Mouse (Mus musculus) brown adipose tissue, adult 24 weeks (tissue): ENCODE measurements around the gene Atp4a. TPM values are rescaled to one million over a fixed set of nuclear protein-coding genes. Genes with fewer than 3 reads are reported as not detected.
"Not testable (repeated sequence)": the region's sequence is repeated elsewhere in the genome, so short reads cannot be mapped to it uniquely, and the experiment has no call there.

Source experiments
- H3K27ac ChIP-seq: fragments of 200-500 bp; replicated peaks from 2 replicates; pipeline ENCODE4 v1.5.1; 2012; ENCODE audit warnings: low read depth, mild to moderate bottlenecking, low read length
- H3K4me1 ChIP-seq: fragments of 200-500 bp; 2 replicates; pipeline ENCODE4 v1.6.1; 2012; ENCODE audit warnings: low read length, mixed read lengths; ENCODE audit not compliant: control insufficient read depth, insufficient read depth, insufficient read length
- H3K4me3 ChIP-seq: fragments of 200-500 bp; 2 replicates; pipeline ENCODE4 v1.5.1; 2012; ENCODE audit warnings: low read depth, mild to moderate bottlenecking, low read length, moderate library complexity; ENCODE audit not compliant: insufficient read depth
- polyA plus RNA-seq: library from polyadenylated mRNA; stranded (reverse); fragments of >200 nt; gene quantifications from 2 replicates; pipeline ENCODE4 v1.2.4, GENCODE M21; 2012; ENCODE audit not compliant: missing spikeins, insufficient read depth, insufficient read length

Gene Atp4a
- polyA plus RNA-seq, 1 experiment = not detected

DNA sequence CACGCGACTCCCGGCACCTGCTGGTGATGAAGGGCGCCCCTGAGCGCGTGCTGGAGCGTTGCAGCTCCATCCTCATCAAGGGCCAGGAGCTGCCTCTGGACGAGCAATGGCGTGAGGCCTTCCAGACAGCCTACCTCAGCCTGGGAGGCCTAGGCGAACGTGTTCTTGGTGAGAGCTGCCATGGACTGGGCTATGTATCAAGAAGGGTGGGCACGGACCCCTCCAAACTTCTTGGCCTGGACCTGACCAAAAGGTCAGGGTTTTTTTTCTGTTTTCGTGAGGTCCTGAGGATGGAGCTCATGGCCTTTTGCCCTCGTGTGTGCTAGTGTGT, 5.7 kb downstream of the Atp4a start:
- peak overlapping the region; percentile 13; the same call in 1 of the 2 replicates for H3K4me3 ChIP-seq
- H3K4me1 ChIP-seq = no peaks in the 10 kb centered on the region; the same call in 1 of the 2 replicates
- no peak overlapping the region for H3K27ac ChIP-seq

DNA sequence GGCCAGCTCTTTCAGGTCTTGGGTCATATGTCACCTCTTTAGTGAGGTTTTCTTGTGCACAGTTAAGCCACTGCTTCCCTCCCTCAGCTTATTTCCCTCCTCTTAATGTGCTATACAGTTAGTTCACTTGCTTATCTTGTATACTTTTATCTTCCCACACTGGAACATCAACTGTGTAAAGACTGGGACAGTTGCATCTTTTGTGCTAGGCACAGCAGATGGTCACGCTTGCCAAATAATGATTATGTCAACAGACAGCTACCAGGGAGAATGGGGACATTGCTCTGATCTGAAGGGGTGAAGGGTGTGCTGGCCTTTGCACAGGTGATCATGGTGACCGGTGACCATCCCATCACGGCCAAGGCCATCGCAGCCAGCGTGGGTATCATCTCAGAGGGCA, 7.7 kb downstream of the Atp4a start:
- H3K27ac ChIP-seq = no peak overlapping the region
- H3K4me3 ChIP-seq = no peak overlapping the region
- H3K4me1 ChIP-seq = no peaks in the 10 kb centered on the region; the same call in 1 of the 2 replicates

DNA sequence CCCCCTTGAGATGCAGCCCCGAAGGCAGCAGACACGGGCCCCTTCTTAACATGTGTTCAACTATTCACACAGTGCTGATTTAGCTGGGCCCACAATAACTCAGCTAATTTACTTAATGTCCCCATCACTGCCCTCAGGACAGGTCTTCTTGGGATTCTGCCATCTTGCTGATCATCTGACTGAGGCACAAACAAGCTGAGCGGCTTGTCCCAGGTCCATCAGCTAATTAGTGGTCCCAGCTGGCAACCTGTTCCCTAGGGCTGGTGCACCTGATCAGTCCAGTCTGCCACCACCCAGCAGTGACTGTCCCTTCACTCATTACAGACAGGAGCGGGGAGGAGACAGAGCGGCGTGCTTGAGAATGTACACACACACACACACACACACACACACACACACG, 9.3 kb downstream of the Atp4a start:
- no peak overlapping the region for H3K4me3 ChIP-seq
- H3K27ac ChIP-seq = no peak overlapping the region
- H3K4me1 ChIP-seq = no peaks in the 10 kb centered on the region; the same call in 1 of the 2 replicates

DNA sequence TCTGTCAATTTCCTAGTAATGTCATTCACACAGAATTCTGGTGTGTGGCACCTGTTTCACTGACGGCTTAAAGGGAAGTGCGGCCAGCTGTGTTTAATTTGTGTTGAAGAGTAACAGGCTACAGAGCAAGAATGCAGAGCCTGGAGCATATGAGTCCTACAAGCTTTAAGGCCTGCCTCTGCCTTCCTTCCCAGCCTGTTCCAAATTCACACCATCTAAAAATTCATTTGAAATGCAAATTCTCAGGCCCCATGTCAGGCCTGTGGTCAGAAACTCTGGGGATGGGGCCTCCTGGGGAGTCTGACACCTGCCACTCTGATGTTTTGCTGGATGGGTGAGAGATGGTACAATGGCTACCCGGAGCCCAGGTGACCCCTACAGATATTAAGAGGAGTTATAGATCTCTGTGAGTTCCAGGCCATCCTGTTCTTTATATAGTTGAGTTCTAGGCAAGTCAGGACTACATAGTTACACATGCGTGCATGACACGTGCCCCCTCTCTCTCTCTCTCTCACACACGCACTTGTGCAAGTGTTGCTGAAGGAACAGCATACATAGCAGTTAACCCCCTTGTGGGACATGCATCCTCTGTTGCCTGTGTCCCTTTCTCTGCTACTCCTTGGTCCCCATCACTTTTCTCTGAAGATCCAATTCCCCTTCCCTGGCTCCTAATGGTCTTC, 11.4 kb downstream of the Atp4a start:
- H3K4me1 ChIP-seq = 0 out of 2 replicates have a peak, but pooled peaks cover 2% of the 10 kb centered on the region
- H3K27ac ChIP-seq = no peak overlapping the region
- H3K4me3 ChIP-seq = no peak overlapping the region

DNA sequence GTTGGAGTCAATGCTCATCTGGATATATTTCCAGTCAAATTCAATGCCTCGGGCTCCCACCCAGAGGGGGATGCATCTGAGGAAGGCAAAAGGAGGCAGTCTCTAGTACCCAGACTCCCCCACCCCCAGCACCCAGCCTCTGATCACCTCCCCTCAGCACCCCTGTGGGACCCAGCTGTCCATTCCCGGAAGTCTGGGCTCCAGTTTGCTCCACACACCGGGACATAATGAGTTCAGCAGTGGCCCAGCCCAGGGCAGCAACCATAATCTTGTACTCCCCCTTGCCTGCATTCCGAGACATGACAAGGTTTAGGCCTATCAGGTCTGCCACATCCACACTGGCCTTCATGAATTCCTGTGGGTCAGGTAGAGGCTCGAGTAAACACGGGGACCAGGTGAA, 16.2 kb downstream of the Atp4a start:
- Histone ChIP-seq H3K27ac (peak overlapping the region; percentile 26; the same call in 1 of the 2 replicates), H3K4me1 (0 out of 2 replicates have a peak, but pooled peaks cover 5% of the 10 kb centered on the region), H3K4me3 (peak overlapping the region; percentile 94)

DNA sequence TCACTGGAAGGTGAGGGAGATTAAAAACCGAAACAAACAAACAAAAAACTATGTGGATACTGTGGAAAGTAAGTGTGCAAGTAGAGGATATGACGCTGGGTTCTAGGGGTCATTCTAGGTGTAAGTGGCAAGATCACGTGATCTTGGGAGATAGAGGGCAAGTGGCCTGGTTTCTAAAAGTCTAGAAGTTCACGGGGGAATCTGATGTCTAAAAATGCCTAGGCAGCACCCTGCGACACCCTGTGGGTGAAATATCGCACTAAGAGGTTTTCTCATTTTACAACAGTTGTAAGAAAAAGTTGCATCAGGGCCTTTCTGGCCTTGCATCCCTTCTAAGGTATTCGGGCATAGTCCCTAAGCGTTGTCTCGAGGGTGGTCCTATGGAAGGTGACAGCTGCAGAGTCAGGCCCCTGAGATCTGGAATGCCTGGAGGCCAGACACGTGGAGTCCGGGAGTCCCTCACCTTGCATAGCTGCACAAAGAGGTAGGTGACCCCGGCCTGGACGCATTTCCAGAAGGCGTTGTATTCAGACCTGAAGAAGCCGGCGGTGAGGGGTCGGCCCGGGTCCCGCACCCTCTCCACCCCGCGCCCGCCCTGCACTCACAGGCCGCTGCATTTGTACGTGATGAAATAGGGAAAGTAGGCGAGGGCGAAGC, 16.9 kb downstream of the Atp4a start:
- peak overlapping the region; percentile 26 for H3K27ac ChIP-seq
- peak overlapping the region; percentile 94 for H3K4me3 ChIP-seq
- 0 out of 2 replicates have a peak, but pooled peaks cover 5% of the 10 kb centered on the region for H3K4me1 ChIP-seq

DNA sequence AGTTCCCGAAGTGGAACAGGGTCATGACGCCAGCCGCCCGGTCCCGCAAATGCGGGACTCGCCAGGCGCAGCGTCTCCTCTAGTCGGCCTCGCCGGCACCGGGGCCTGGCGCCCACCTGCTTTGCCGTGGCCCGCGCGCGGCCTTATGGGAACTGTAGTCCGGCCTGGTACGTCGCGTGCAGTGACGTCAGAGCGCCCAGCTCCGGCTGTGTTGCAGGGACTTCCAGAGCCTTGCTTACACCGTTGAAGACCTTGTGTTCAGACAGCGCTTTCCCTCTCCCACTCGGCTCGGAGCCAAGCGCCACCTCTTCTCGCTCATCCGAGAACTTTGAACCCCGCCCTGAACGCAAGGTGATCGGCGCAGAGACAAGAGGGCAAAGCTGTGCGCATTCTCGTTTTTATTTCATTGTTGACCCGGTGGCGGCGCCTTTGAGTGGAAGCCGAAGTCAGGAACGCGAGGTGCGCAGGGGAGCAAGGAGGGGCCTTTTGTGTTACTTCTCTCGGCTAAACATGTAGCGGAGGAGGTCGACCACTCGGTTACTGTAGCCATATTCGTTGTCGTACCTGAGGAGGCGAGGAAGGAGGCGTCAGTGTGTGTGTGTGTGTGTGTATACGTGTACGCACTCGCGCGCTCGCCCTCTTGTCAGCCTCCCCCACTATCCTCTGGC, 17.5 kb downstream of the Atp4a start, which contains the start of gene Tmem147:
Gene Tmem147, minus strand, starts transcription at position 145 of the 668 bp plus-strand sequence.
- 0 out of 2 replicates have a peak, but pooled peaks cover 5% of the 10 kb centered on the region for H3K4me1 ChIP-seq
- H3K4me3 ChIP-seq = peak within 1 kb of the TSS; percentile 94
- peak within 1 kb of the TSS; percentile 76 for H3K27ac ChIP-seq

DNA sequence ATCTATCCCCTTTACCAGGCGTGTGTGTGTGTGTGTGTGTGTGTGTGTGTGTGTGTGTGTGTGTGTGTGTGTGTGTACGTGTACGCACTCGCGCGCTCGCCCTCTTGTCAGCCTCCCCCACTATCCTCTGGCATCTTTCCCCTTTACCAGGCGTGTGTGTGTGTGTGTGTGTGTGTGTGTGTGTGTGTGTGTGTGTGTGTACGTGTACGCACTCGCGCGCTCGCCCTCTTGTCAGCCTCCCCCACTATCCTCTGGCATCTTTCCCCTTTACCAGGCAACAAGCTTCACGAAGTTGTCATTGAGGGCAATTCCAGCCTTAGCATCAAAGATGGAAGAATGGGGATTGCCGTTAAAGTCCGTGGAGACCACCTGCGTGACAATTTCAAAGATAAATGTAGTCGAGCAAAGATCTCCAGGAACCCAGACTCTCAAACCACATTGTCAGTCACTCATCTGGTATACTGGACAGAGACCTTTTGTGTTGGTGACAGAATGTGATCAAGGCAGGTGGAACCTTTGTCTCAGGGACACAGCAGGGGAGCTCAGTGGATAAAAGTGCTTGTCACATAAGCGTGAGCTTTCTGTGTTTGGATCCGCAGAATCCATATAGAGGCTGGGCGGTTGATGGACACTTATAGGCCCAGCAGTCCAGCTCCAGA, 18.2 kb downstream of the Atp4a start:
- H3K27ac ChIP-seq = peak overlapping the region; percentile 76
- peak overlapping the region; percentile 94 for H3K4me3 ChIP-seq
- not testable (repeated sequence) for H3K4me1 ChIP-seq

DNA sequence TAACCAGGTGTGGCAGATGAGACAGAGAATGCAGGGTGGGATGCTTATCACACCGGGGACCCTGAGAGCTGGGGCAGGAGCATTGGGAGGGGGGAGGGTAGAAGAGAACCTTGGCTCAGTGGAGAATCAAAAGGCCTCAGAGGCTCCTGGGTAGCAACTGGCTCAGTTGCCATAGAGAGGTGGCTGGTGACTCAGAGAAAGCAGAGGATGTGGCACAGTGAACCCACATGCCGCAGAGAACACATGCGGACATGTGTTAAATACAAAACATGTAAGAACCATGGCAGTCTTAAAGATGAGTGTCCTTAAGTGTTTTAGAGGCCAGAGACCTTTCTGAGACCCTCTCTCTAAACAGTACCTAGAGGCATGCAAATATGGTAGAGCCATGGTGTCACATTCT, 24.2 kb downstream of the Atp4a start:
- no peaks in the 10 kb centered on the region for H3K4me1 ChIP-seq
- H3K4me3 ChIP-seq = no peak overlapping the region
- no peak overlapping the region for H3K27ac ChIP-seq

DNA sequence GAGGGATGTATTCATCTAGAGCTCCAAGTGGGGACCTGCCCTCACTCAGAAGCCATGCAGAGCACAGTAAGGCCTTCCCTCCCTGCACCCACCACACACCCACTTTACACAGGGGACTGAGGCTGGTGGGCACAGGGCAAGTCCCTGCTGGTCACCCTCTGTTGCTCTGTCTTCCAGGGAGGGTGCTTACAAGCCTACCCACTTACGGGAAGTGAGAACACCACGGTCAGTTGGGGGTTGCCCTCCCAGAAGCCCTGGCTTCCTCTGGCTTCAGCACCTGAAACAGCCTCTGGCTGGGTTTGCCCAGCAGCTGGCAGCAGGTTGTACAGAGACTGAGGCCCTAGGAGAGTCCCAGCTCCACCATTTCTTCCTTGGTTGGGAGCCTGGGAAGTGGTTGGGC, 30.6 kb downstream of the Atp4a start:
- H3K4me1 ChIP-seq, H3K27ac ChIP-seq, H3K4me3 ChIP-seq: not testable (repeated sequence)

DNA sequence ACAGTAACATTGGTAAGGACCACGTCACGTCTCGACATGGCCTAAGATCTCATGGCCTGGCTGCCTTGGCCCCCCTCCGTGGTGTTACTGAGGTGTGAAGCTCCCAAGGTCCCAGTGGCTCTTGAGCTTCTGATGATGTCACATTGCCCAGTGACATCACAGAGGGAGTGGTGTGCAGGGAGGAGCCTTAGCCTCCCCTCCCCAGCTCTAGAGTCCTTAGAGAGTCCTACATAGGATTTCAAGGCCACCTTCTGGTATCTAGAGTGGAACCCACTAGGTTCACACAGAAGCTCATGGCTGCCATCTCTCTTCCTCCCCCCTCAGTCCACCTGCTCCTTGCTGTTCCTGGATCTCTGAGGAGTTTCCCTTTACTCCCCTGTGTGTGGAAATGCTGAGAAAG, 31.6 kb downstream of the Atp4a start, which contains the start of gene Gapdhs:
Gene Gapdhs, minus strand, starts transcription at position 65 of the 400 bp plus-strand sequence.
- H3K27ac ChIP-seq, H3K4me1 ChIP-seq, H3K4me3 ChIP-seq: not testable (repeated sequence)

DNA sequence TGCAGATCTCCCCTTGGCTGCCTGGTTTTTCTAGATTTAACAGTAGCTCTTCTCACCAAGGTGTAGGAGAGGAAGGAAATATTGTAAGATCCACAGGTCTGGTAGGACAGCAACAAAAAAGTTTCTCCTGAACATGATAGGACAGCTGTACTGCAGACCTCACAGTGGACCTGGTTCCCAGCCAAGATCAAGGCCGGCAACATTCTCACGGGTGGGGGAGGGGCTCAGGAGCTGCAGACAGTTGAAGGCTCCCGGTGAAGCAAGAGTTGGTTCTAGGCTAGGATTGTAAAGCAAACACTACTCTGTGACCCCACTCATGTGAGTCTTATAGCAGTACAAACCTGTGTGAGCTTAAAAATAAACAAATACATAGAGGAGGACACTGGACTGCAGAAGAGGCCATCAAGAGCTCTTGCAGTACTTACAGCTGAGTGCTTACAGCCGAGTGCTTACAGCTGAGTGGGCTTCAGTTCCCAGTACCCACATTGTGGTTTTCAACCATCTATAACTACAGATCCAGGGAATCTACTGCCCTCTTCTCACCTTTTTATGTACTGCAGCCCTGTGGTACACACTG, 32.1 kb downstream of the Atp4a start:
- Histone ChIP-seq H3K4me1 (no peaks in the 10 kb centered on the region), H3K4me3 (no peak overlapping the region), H3K27ac (no peak overlapping the region)

DNA sequence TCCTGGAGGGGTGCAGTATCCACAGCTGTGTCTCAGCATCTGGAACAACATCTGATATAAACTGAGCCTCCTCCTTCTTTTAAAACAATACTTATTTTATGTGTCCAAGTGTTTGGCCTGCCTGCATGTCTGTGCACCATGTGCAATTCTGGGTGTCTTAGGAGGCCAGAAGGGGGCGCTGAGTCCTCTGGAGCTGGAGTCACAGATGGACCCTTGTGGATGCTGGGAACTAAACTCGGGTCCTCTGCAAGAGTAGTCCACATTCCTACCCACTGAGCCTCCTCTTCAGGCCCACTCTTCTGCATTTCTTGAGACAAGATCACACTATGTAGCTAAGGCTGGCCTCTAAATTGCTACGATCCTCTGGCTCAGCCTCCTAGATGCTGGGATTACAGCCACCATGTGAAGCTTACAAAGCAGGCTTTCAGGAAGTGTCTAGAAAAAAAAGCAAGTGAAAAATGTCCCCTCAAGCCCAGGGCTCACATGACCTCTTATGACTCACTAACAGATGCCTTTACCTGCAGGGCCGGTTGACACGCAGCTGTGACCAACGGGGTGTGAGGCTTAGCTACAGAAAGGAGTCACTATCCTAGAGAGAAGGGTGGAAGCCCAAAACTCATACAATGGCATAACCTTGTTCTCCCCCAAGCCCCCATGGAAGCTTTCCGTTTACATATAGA, 35.7 kb downstream of the Atp4a start:
- Histone ChIP-seq H3K27ac (no peak overlapping the region), H3K4me1 (no peaks in the 10 kb centered on the region), H3K4me3 (no peak overlapping the region)

DNA sequence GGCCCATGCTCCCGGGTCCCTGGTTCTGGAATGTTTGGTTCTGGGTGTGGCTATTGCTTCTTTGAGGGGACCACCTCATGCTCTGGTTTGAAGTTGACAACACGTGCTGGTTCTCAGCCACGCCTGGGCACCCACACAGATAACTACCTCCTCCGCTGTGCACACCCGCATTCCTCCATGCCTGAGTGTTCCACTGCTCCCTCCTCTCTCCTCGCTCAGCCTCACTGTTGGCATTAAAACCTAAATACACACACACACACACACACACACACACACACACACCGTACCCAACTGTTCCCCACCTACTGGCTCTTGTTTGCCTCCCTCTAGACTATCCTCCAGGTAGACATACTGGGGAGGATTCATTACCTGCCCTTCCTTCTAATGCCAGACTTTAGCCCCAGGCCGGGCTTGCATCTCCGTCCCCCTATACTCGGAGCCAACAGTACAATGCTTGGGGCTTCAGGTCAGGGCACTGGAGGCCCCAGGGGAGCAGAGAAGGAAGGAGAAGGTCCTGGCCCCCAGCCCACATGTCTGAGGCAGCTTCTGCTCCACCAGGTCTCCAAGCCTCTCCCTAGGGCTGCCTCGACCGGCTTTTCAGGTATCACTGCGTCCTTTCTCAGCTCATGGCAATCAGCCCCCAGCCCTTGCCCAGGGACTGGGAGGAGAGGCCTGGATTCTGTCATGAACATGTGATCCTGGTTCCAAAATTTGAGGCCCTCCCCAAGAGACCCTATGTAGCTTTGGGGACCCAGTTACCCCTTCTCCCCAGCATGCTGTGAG, 38.0 kb downstream of the Atp4a start:
- Histone ChIP-seq H3K4me3 (no peak overlapping the region), H3K4me1 (no peaks in the 10 kb centered on the region), H3K27ac (no peak overlapping the region)
